Mouse (Mus musculus) spleen, adult 2 months (tissue): ENCODE data around the gene Eml1.

Experiments used
- CTCF ChIP-seq: fragments of 200-500 bp; IDR thresholded peaks from 2 replicates; pipeline ENCODE4 v1.5.1; 2011; ENCODE audit warnings: mild to moderate bottlenecking, inconsistent platforms; ENCODE audit not compliant: insufficient read depth, insufficient read length, insufficient replicate concordance; ENCODE audit errors: extremely low read depth
- POLR2A ChIP-seq: fragments of 200-500 bp; IDR thresholded peaks from 2 replicates; pipeline ENCODE4 v1.6.1; 2011; ENCODE audit warnings: low read depth, low read length, inconsistent platforms

DNA sequence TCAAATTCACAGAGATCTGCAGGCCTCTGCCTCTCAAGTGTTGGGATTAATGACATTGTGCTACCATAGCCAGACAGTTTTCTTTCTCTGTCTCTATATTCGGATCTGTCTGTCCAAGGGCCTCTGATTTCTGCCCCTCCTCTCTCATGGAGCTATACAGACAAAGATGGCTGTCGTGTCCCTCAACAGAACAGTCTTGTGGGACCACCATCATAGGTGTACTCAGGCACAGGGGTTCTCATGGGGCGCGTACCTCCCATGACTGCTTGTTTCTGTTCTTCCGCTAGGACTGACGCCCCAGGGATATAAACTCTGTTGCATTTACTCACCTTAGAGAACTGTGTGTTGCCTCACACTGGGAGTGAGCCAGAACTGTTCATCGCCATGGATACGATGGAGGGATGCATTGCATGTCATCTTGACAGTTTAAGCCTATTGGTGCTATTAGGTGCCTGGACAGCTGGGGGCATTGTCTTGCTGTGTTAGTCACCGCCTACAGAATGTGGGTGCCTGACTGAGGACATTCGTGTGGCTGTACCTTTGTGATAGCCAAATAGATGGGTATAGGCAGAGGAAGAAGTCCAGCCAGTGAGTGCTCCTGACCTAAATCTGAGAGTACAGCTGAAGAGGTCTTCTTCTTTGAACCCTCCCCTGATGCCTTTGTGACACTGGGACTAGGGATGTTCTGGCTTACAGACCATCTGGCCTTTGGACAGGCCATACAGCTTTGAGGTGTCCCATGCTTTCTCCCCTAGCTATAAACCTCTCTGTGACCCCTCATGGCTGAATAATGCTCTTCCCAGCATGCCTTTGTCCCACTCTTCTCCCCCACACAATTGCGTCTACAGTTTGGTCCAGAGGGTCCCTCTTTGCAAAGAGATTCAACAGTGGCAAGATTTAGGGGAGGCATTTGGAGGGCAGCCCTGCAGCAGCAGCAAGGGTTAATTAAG lies 73.7 kb downstream of the Eml1 start:
- TF ChIP-seq CTCF (no peak), POLR2A (no peak)
